Mouse (Mus musculus) testis, adult 2 months (tissue): Measurements from ENCODE around the gene Gstp2.

ENCODE experiments used
- CTCF ChIP-seq: fragments of 200-500 bp; IDR thresholded peaks from 2 replicates; pipeline ENCODE4 v1.5.1; 2012; ENCODE audit warnings: low read depth, mild to moderate bottlenecking, inconsistent platforms, low read length, moderate library complexity; ENCODE audit not compliant: control insufficient read depth, insufficient read depth, insufficient replicate concordance
- POLR2A ChIP-seq: fragments of 200-500 bp; IDR thresholded peaks from 2 replicates; pipeline ENCODE4 v1.6.1; 2012; ENCODE audit warnings: low read depth, mild to moderate bottlenecking, inconsistent platforms, low read length, moderate library complexity; ENCODE audit not compliant: control insufficient read depth

DNA sequence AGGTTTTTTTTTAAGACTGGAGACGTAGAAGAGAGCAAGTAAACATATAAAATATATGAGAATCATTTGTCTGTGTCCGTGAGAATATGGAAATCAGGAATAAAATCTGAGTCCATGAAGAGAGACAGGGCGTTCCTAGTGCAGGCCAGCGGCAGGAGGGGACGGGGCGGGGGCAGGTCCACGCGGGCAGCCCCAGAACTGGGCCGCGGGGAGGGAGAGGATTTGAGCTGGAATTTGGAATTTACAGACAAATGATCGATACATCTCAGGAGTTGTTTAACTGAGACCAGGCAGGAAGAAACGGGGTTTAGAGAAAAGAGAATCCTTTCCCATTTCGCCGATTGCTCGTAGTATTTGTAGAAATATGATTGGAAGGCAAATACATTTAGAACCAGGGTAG lies 24.5 kb upstream of the Gstp2 start:
- TF ChIP-seq CTCF: no peak
- no peak for TF ChIP-seq POLR2A
